Mouse (Mus musculus): ENCODE results near the gene Cxcl1. TPM values are rescaled to one million over a fixed set of nuclear protein-coding genes. Genes with fewer than 3 reads are reported as not detected.

The Cxcl1 gene
- total and polyA plus RNA-seq, 3 experiments, result not detected

DNA sequence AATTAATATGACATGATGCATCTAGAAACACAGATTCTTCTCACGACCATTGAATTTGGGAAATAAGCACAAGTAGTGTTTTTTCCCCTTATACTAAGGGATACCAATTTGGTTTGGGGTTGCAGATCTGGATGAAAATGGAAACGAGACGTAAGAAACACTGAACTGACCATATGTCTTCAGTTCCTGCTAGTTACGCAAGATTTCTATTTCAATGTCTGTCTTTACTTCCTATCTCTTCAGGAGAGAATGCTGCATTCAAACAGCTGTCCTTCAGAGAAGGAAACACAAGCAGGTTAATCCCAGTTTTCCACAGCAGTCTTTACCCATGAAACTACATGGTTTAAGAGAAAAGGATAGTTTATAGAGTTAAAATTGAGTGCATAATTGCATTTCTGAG lies 37.8 kb upstream of the Cxcl1 start:
- no peaks in the 10 kb centered on the region for H3K79me2 ChIP-seq (ENCODE audit: control insufficient read depth, insufficient read depth, low read length, poor library complexity)
- no peak overlapping the region for H3K9ac ChIP-seq (ENCODE audit: control insufficient read depth, low read depth, low read length, poor library complexity, severe bottlenecking)
- TF ChIP-seq NRF1 (IDR thresholded peaks at IDR 0.05; ENCODE audit: insufficient read depth, low read depth, low read length, poor library complexity, severe bottlenecking), result no peak
- TF ChIP-seq TAL1 (IDR thresholded peaks at IDR 0.05; ENCODE audit: low read length), result no peak
- no peak for TF ChIP-seq ZKSCAN1 (IDR thresholded peaks at IDR 0.05; ENCODE audit: low read depth, low read length)
- TF ChIP-seq RCOR1 (IDR thresholded peaks at IDR 0.05; ENCODE audit: low read depth, low read length), result no peak
- no peak for TF ChIP-seq ZMIZ1 (IDR thresholded peaks at IDR 0.05; ENCODE audit: low read depth, low read length)
- no peak for TF ChIP-seq E2F4 (IDR thresholded peaks at IDR 0.05; ENCODE audit: borderline replicate concordance, low read depth, low read length)
- TF ChIP-seq MYB (IDR thresholded peaks at IDR 0.05; ENCODE audit: low read depth, low read length), result no peak
- no peak for TF ChIP-seq ETS1 (IDR thresholded peaks at IDR 0.05; ENCODE audit: low read depth, low read length)
- TF ChIP-seq KAT2A (conservative IDR thresholded peaks at IDR 0.05; ENCODE audit: low read depth, low read length), result no peak
- no peak for TF ChIP-seq TCF12 (IDR thresholded peaks at IDR 0.05; ENCODE audit: low read depth, low read length)
- no peak for TF ChIP-seq ZNF384 (IDR thresholded peaks at IDR 0.05; ENCODE audit: low read depth, low read length)
- TF ChIP-seq USF2 (IDR thresholded peaks at IDR 0.05; ENCODE audit: borderline replicate concordance in 1 of 2, insufficient read depth in 1 of 2, low read depth in 1 of 2, low read length in 2 of 2), result no peak
- no peak for TF ChIP-seq POLR2A (IDR thresholded peaks at IDR 0.05; ENCODE audit: control insufficient read depth in 1 of 2, insufficient read depth in 1 of 2, low read depth in 1 of 2, low read length in 2 of 2, poor library complexity in 1 of 2)
- TF ChIP-seq HCFC1 (IDR thresholded peaks at IDR 0.05; ENCODE audit: low read depth, low read length), result no peak
- TF ChIP-seq BHLHE40 (IDR thresholded peaks at IDR 0.05; ENCODE audit: borderline replicate concordance, low read depth, low read length), result no peak
- TF ChIP-seq CHD1 (IDR thresholded peaks at IDR 0.05; ENCODE audit: low read depth, low read length), result no peak
- TF ChIP-seq POLR2AphosphoS5 (IDR thresholded peaks at IDR 0.05; ENCODE audit: borderline replicate concordance, low read depth, low read length), result no peak
- TF ChIP-seq UBTF (IDR thresholded peaks at IDR 0.05; ENCODE audit: borderline replicate concordance, insufficient read depth, low read depth, low read length), result no peak
- no peak for TF ChIP-seq NELFE (IDR thresholded peaks at IDR 0.05; ENCODE audit: low read depth, low read length)
- TF ChIP-seq RAD21 (IDR thresholded peaks at IDR 0.05; ENCODE audit: low read depth, low read length), result no peak
- H3K27me3 ChIP-seq (ENCODE audit: control insufficient read depth in 1 of 2, insufficient read depth in 2 of 2, low read length in 2 of 2), result no peaks in the 10 kb centered on the region
- H3K36me3 ChIP-seq (ENCODE audit: control insufficient read depth in 1 of 2, insufficient read depth in 2 of 2, low read length in 2 of 2), result no peaks in the 10 kb centered on the region
- H3K9me3 ChIP-seq (replicated peaks; ENCODE audit: insufficient read depth, low read length), result no peaks in the 10 kb centered on the region
- no peak overlapping the region for H3K27ac ChIP-seq (ENCODE audit: control insufficient read depth, low read depth, low read length)
- H3K4me3 ChIP-seq (ENCODE audit: control insufficient read depth in 1 of 2, insufficient read depth in 1 of 2, low read depth in 2 of 2, low read length in 2 of 2), result no peak overlapping the region
- H3K4me1 ChIP-seq (ENCODE audit: control insufficient read depth in 1 of 2, insufficient read depth in 2 of 2, low read length in 2 of 2), result no peaks in the 10 kb centered on the region
- no peak for DNase-seq (ENCODE audit: low read depth, low spot score)

All from MEL (cell line).